Mouse (Mus musculus) brain, embryonic 14.5 days (tissue): ENCODE results near the gene 1520401A03Rik. TPM values are rescaled to one million over a fixed set of nuclear protein-coding genes. Genes with fewer than 3 reads are reported as not detected.
A peak's percentile ranks its signal among the peaks of the same experiment; 100 is the strongest.

ENCODE experiments used
- DNase-seq: peaks from one replicate; pipeline ENCODE4 v3.0.0-alpha.2; 2011; ENCODE audit warnings: low read depth
- CTCF ChIP-seq: fragments of 200-500 bp; IDR thresholded peaks from 2 replicates; pipeline ENCODE4 v1.5.1; 2012; ENCODE audit warnings: inconsistent platforms, mild to moderate bottlenecking, moderate library complexity, borderline replicate concordance; ENCODE audit not compliant: insufficient read depth, insufficient read length; ENCODE audit errors: extremely low read depth
- POLR2A ChIP-seq: fragments of 200-500 bp; IDR thresholded peaks from 2 replicates; pipeline ENCODE4 v1.6.1; 2012; ENCODE audit warnings: mild to moderate bottlenecking, inconsistent platforms, borderline replicate concordance; ENCODE audit not compliant: poor library complexity, insufficient read depth, insufficient read length, severe bottlenecking; ENCODE audit errors: extremely low read depth
- polyA plus RNA-seq: library from polyadenylated mRNA; depleted of rRNA; stranded (reverse); fragments of >200 nt; gene quantifications from 2 replicates; pipeline ENCODE4 v1.2.3, GENCODE M21; 2012

Gene 1520401A03Rik
- polyA plus RNA-seq, 1 experiment: 0.14 TPM

DNA sequence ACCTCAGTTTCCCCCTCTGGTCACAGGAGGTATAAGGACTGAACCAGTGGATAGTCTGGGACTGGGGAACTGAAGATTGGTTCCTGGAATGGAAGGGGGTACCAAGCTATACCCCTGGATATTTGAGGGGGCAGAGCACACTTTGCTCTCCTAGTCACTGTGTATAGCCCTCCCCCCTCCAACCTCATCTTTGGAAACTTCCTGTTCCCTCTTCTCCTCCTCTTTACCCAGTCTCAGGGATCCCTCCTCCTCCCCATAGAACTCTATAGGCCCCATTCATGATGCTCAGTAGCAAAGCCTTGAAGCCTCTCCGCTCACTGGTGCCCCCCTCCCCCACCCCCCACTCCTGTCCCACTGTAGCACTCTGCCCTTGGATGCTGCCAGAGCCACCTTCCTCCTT is 3.1 kb downstream of the 1520401A03Rik start:
- no peak for TF ChIP-seq CTCF
- TF ChIP-seq POLR2A: no peak

GRCm38 (mm10) chr17:23717003-23717402 is 5.6 kb downstream of the 1520401A03Rik start:
- TF ChIP-seq CTCF: no peak
- no peak for TF ChIP-seq POLR2A
- no peak for DNase-seq

More for the DNA sequence above, 3.1 kb downstream of the 1520401A03Rik start:
- DNase-seq: no peak

DNA sequence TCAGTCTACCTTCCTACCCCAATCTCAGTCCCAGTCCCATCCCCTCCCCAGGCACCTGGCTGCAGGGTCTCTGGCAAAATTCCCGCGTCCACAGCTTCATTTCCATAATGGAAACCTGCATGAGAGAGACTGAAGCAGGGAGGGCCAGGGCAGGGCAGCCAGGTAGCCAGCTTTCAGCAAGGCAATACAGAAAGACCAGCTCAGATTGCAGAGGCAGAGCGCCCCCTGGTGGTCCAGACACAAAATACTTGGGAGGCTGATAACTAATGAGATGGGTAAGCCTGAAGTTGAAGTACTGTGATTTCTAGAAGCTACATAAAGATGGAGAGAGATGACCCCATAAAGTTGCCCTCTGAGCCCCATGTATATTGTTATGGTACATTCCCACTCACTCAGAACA is 16.4 kb downstream of the 1520401A03Rik start:
- peak; percentile 83 for DNase-seq
- TF ChIP-seq CTCF: peak; percentile 93
- no peak for TF ChIP-seq POLR2A

GRCm38 (mm10) chr17:23705525-23706104 is 17.0 kb downstream of the 1520401A03Rik start:
- DNase-seq: no peak
- TF ChIP-seq POLR2A (no peak), CTCF (no peak)

DNA sequence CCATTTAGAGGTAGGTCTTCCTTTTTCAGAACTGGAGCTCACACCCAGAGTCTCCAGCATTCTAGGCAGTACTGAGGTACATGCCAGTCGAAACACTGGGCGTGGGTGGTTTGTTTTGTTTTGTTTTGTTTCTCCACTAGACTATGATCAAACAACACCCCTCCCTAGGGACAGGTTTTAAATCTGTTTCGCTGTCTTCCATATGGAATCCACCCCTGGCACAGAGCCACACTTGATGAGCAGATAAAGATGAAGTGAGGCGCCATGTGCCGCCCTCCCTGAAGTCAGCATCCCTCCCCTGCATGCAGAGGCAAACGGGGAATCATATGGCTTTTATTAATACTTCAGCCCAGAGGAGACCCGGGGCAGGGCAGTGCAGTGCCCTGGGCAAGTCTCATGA is 17.8 kb downstream of the 1520401A03Rik start:
- TF ChIP-seq POLR2A (no peak), CTCF (no peak)

GRCm38 (mm10) chr17:23703301-23703700 is 19.3 kb downstream of the 1520401A03Rik start:
- no peak for DNase-seq
- TF ChIP-seq CTCF: no peak
- no peak for TF ChIP-seq POLR2A

More for the DNA sequence above, 17.8 kb downstream of the 1520401A03Rik start:
- DNase-seq: peak; percentile 64

- peak; percentile 65 for TF ChIP-seq CTCF
- TF ChIP-seq POLR2A: 0 out of 2 replicates have a peak, but pooled peaks have one; percentile 10
These were observed 22.5 kb downstream of the 1520401A03Rik start for GRCm38 (mm10) chr17:23700079-23700478.

GRCm38 (mm10) chr17:23699131-23700077 is 23.2 kb downstream of the 1520401A03Rik start:
- no peak for DNase-seq
- TF ChIP-seq POLR2A: no peak
- no peak for TF ChIP-seq CTCF

More at GRCm38 (mm10) chr17:23700079-23700478, 22.5 kb downstream of the 1520401A03Rik start:
- peak; percentile 95 for DNase-seq

- no peak for DNase-seq
- TF ChIP-seq POLR2A: no peak
- TF ChIP-seq CTCF: no peak
These were observed 26.8 kb downstream of the 1520401A03Rik start for GRCm38 (mm10) chr17:23695801-23696200.

GRCm38 (mm10) chr17:23694491-23694890 is 28.1 kb downstream of the 1520401A03Rik start:
- DNase-seq: no peak

More at GRCm38 (mm10) chr17:23694491-23694890, 28.1 kb downstream of the 1520401A03Rik start:
- no peak for TF ChIP-seq CTCF
- TF ChIP-seq POLR2A: no peak
